Mouse (Mus musculus) liver, embryonic 16.5 days (tissue): ENCODE measurements around the gene Pi16. TPM values are rescaled to one million over a fixed set of nuclear protein-coding genes. Genes with fewer than 3 reads are reported as not detected.

Experiments used
- ATAC-seq: fragments of 200-750 bp; cut with Nextera tagmentation; 2 replicates; pipeline ENCODE4 v1.8.0; 2017; ENCODE audit warnings: low read depth, mild to moderate bottlenecking, moderate number of reproducible peaks, moderate library complexity
- H3K27ac ChIP-seq: fragments of 300-500 bp; sonication (generic); 2 replicates; pipeline ENCODE4 v1.5.1; 2014; ENCODE audit warnings: mild to moderate bottlenecking, low read length
- H3K27me3 ChIP-seq: fragments of 300-500 bp; sonication (generic); 2 replicates; pipeline ENCODE4 v1.6.1; 2014; ENCODE audit warnings: low read depth, low read length, mixed read lengths; ENCODE audit not compliant: control insufficient read depth, insufficient read depth
- H3K36me3 ChIP-seq: fragments of 300-500 bp; sonication (generic); 2 replicates; pipeline ENCODE4 v1.6.1; 2014; ENCODE audit warnings: mild to moderate bottlenecking; ENCODE audit not compliant: control insufficient read depth, insufficient read depth
- H3K4me1 ChIP-seq: fragments of 300-500 bp; sonication (generic); 2 replicates; pipeline ENCODE4 v1.6.1; 2014; ENCODE audit warnings: low read depth, low read length, mixed read lengths; ENCODE audit not compliant: control insufficient read depth
- H3K4me2 ChIP-seq: fragments of 300-500 bp; sonication (generic); 2 replicates; pipeline ENCODE4 v1.6.1; 2014; ENCODE audit warnings: low read depth, low read length, mixed read lengths
- H3K4me3 ChIP-seq: fragments of 300-500 bp; sonication (generic); 2 replicates; pipeline ENCODE4 v1.5.1; 2014; ENCODE audit warnings: low read depth, mild to moderate bottlenecking, low read length
- H3K9ac ChIP-seq: fragments of 300-500 bp; sonication (generic); 2 replicates; pipeline ENCODE4 v1.6.1; 2014; ENCODE audit warnings: low read depth, low read length
- H3K9me3 ChIP-seq: fragments of 300-500 bp; sonication (generic); replicated peaks from 2 replicates; pipeline ENCODE4 v1.6.1; 2016; ENCODE audit warnings: low read length; ENCODE audit not compliant: control insufficient read depth
- WGBS: fragments of 180-500 bp; shearing (Covaris S2); extraction: QIAGEN DNeasy Blood & Tissue Kit; methylation state at CpG from one replicate; pipeline ENCODE4 v1.1.7; 2014; ENCODE audit not compliant: insufficient replicate concordance; 5-methylcytosine and 5-hydroxymethylcytosine counted together
- polyA plus RNA-seq: library from polyadenylated mRNA; unstranded; fragments of >200 nt; fragmentation: Nextera tagmentation; extraction: Ambion mirVana; gene quantifications from 2 replicates; pipeline ENCODE4 v1.2.1, GENCODE M21; 2015

Gene Pi16
- polyA plus RNA-seq, 1 experiment from 2014 or later: 2.6 TPM

GRCm38 (mm10) chr17:29336266-29336990 is 18.9 kb downstream of the Pi16 start:
- WGBS: 83% methylated on average over 19 of the region's 19 CpGs
- Histone ChIP-seq H3K9ac (no peak overlapping the region), H3K36me3 (peaks cover 13% of the 10 kb centered on the region), H3K4me1 (peaks cover under 1% of the 10 kb centered on the region), H3K9me3 (no peaks in the 10 kb centered on the region), H3K27me3 (no peaks in the 10 kb centered on the region), H3K4me3 (no peak overlapping the region), H3K4me2 (no peak overlapping the region), H3K27ac (no peak overlapping the region)
- no peak for ATAC-seq

GRCm38 (mm10) chr17:29337979-29338823 is 20.7 kb downstream of the Pi16 start:
- ATAC-seq: no peak
- Histone ChIP-seq H3K9ac (no peak overlapping the region), H3K36me3 (peaks cover 6% of the 10 kb centered on the region), H3K27ac (no peak overlapping the region), H3K4me3 (no peak overlapping the region), H3K4me2 (no peak overlapping the region), H3K9me3 (no peaks in the 10 kb centered on the region), H3K27me3 (no peaks in the 10 kb centered on the region), H3K4me1 (peaks cover 16% of the 10 kb centered on the region)
- WGBS: 84% methylated on average over 9 of the region's 9 CpGs

DNA sequence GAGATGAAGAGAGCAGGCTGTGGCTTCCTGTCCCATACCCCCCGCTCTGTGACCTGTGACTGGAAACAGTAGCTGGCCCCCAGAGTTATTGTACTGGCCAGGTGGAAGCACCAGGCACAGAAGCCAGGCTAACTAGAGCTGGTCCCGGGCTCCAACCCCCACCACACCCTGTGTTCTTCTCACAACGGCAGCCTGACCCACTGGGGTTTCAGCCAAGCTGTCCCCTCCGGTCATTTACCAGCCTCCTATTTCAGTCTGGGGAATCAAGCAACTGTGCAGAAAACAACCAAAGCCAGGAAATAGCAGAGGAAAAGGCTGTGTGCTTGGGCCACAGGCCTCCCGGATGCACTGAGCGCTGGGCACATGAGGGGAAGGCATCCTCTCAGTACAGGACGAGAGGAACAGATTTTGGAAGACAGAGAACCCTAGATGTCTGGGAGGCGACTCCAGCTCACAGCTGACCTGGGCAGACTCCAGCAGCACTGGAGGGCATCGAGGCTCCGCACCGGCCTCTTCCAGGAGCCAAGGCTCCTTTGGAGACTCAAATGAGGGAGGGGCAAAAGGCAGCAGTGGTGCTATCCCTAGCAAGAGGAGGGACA is 21.8 kb downstream of the Pi16 start:
- H3K4me1 ChIP-seq: peaks cover 16% of the 10 kb centered on the region
- no peak overlapping the region for H3K4me3 ChIP-seq
- H3K9me3 ChIP-seq: no peaks in the 10 kb centered on the region
- ATAC-seq: no peak
- H3K9ac ChIP-seq: no peak overlapping the region
- no peak overlapping the region for H3K4me2 ChIP-seq
- peaks cover 6% of the 10 kb centered on the region for H3K36me3 ChIP-seq
- no peaks in the 10 kb centered on the region for H3K27me3 ChIP-seq
- peak overlapping the region; percentile 44; the same call in 1 of the 2 replicates for H3K27ac ChIP-seq
- 78% methylated on average over 11 of the region's 11 CpGs for WGBS

GRCm38 (mm10) chr17:29340406-29341261 is 23.2 kb downstream of the Pi16 start:
- no peak overlapping the region for H3K4me3 ChIP-seq
- peaks cover 16% of the 10 kb centered on the region for H3K4me1 ChIP-seq
- peaks cover 6% of the 10 kb centered on the region; the same call in 1 of the 2 replicates for H3K36me3 ChIP-seq
- WGBS: 75% methylated on average over 18 of the region's 18 CpGs
- no peak overlapping the region for H3K9ac ChIP-seq
- H3K4me2 ChIP-seq: no peak overlapping the region
- no peak for ATAC-seq
- no peaks in the 10 kb centered on the region for H3K9me3 ChIP-seq
- H3K27me3 ChIP-seq: no peaks in the 10 kb centered on the region
- H3K27ac ChIP-seq: no peak overlapping the region

GRCm38 (mm10) chr17:29341591-29342003 is 24.1 kb downstream of the Pi16 start:
- H3K36me3 ChIP-seq: peaks cover 6% of the 10 kb centered on the region; the same call in 1 of the 2 replicates
- peak overlapping the region; percentile 55; the same call in 1 of the 2 replicates for H3K27ac ChIP-seq
- no peak overlapping the region for H3K4me3 ChIP-seq
- peaks cover 25% of the 10 kb centered on the region for H3K4me1 ChIP-seq
- no peak for ATAC-seq
- no peaks in the 10 kb centered on the region for H3K27me3 ChIP-seq
- H3K9ac ChIP-seq: no peak overlapping the region
- WGBS: 52% methylated on average over 9 of the region's 9 CpGs
- H3K9me3 ChIP-seq: no peaks in the 10 kb centered on the region
- no peak overlapping the region for H3K4me2 ChIP-seq

- Histone ChIP-seq H3K9me3 (no peaks in the 10 kb centered on the region), H3K27me3 (no peaks in the 10 kb centered on the region), H3K9ac (no peak overlapping the region), H3K36me3 (peaks cover 6% of the 10 kb centered on the region; the same call in 1 of the 2 replicates), H3K4me2 (no peak overlapping the region), H3K4me1 (peaks cover 31% of the 10 kb centered on the region), H3K27ac (peak overlapping the region; percentile 55; the same call in 1 of the 2 replicates), H3K4me3 (no peak overlapping the region)
- no peak for ATAC-seq
- WGBS: 46% methylated on average over 13 of the region's 13 CpGs
These were observed 24.8 kb downstream of the Pi16 start for GRCm38 (mm10) chr17:29342010-29342910.

- peaks cover 3% of the 10 kb centered on the region; the same call in 1 of the 2 replicates for H3K36me3 ChIP-seq
- no peak for ATAC-seq
- 74% methylated on average over 5 of the region's 5 CpGs for WGBS
- H3K9me3 ChIP-seq: no peaks in the 10 kb centered on the region
- H3K4me1 ChIP-seq: peaks cover 35% of the 10 kb centered on the region
- H3K4me3 ChIP-seq: no peak overlapping the region
- H3K27me3 ChIP-seq: no peaks in the 10 kb centered on the region
- no peak overlapping the region for H3K9ac ChIP-seq
- H3K4me2 ChIP-seq: no peak overlapping the region
- H3K27ac ChIP-seq: no peak overlapping the region
These were observed 25.8 kb downstream of the Pi16 start for GRCm38 (mm10) chr17:29343241-29343640.
